Mouse (Mus musculus) G1E (cell line): ENCODE data around the gene Topors.

ENCODE experiments used
- CTCF ChIP-seq: IDR thresholded peaks from 2 replicates; pipeline ENCODE4 v1.5.1; 2012; ENCODE audit warnings: low read depth, low read length, inconsistent platforms, mixed read lengths
- GATA1 ChIP-seq: IDR thresholded peaks from 2 replicates; pipeline ENCODE4 v1.6.1; 2012; ENCODE audit warnings: borderline replicate concordance, low read length, inconsistent platforms, mixed read lengths
- POLR2AphosphoS5 ChIP-seq: IDR thresholded peaks from 2 replicates; pipeline ENCODE4 v1.6.1; 2012; ENCODE audit warnings: low read depth, low read length, inconsistent platforms; ENCODE audit not compliant: insufficient replicate concordance

DNA sequence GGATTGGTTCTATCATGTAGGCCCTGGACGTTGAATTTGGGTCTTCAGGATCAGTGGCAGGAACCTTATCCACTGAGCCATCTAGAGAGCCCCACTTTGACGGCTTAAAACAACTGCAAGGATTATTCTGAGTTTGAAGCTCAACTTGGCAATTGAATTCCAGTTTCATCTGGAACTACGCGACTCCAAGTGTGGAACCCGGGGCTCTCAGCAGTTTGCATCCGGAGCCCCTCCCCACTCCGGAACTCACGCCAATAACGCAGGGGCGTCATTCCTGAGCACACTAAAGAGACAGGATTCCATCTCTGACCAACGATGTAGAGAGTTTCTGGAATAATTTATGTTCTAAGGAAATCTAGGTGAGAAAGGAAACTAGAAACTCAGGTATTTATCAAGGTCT is 42.5 kb downstream of the Topors start:
- TF ChIP-seq CTCF: no peak
- TF ChIP-seq GATA1: no peak
- TF ChIP-seq POLR2AphosphoS5: no peak
